Mouse (Mus musculus) cerebellum, adult 11-12 months (tissue): ENCODE data around the gene Fdx1l.
"Not testable (repeated sequence)": the region's sequence is repeated elsewhere in the genome, so short reads cannot be mapped to it uniquely, and the experiment has no call there.

Source experiments
- DNase-seq: peaks from one replicate; pipeline ENCODE4 v3.0.0; 2022

The Fdx1l gene

DNA sequence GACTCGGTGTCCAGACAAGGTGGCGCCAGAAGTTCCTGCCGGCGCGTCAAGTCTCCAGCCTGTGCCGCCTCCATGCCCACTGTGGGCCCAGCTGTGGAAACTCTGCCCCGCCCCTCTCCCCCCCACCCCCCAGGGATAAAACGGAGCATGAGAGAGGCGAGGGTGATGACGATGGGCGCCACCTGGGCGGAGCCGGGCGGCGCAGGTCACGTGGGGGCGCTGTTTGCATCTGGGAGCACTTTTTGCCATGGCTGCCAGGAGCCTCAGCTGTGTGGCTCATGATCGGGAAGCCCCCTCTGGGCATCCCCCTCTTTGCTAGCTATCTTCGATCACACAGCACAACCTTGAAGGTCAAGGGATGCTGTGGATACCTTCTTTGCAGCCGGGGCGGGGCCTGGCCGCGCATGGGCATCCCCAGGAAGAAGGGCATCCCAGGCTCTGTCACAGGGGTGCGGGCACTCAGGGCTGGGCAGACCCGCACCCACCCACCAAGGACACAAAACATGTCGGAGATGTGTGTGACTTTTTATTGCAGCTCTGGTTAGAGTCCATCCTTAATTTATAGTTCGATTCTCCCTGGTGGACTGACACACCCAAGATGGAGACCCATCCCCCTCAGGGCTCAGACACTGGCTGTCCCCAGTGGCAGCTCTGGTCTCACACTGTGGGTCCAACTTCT lies 6.3 kb downstream of the Fdx1l start, which contains the start of gene Zglp1:
TSS of gene Zglp1 (minus strand) at position 88 of the 679 bp plus-strand sequence.
- DNase-seq = no peak

- DNase-seq = no peak
Measured at GRCm38 (mm10) chr9:21062928-21063327, 10.5 kb downstream of the Fdx1l start.

GRCm38 (mm10) chr9:21051578-21051977 lies 21.8 kb downstream of the Fdx1l start:
- DNase-seq = no peak

- DNase-seq = no peak
Measured at GRCm38 (mm10) chr9:21045235-21045634, 28.2 kb downstream of the Fdx1l start.

DNA sequence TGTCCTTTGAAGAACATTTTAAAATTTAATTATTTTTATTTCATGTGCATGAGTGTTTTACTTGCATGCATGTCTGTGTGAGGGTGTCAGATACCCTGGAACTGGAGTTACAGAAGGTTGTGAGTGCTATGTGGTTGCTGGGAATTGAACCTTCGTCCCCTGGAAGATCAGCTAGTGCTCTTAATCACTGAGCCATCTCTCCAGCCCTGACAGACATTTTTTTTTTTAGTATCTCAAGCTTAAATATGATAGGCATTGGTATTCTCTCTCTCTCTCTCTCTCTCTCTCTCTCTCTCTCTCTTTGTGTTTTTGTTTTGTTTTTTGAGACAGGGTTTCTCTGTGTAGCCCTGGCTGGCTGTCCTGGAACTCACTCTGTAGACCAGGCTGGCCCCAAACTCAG lies 28.6 kb downstream of the Fdx1l start:
- DNase-seq = not testable (repeated sequence)

DNA sequence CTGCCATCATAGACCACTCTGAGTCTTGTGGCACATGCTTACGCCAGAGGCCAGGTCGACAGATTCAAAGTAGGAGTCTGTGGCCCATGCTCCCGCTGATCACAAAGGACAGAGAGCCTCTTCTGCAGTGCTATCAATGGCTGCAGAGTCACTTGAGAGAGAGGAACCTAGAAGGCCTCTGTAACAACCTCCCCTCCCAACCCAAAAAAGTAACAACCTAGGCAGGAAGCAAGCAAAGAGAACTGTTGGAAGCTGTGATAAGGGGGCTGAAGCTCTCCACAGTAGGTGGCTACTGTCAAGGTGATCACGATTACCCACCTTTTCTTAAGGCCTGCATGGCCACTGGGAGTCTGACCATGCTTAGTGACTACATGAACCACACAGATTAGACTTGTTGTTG lies 29.9 kb downstream of the Fdx1l start:
- DNase-seq = no peak

GRCm38 (mm10) chr9:21041308-21041707 lies 32.1 kb downstream of the Fdx1l start:
- DNase-seq = no peak

DNA sequence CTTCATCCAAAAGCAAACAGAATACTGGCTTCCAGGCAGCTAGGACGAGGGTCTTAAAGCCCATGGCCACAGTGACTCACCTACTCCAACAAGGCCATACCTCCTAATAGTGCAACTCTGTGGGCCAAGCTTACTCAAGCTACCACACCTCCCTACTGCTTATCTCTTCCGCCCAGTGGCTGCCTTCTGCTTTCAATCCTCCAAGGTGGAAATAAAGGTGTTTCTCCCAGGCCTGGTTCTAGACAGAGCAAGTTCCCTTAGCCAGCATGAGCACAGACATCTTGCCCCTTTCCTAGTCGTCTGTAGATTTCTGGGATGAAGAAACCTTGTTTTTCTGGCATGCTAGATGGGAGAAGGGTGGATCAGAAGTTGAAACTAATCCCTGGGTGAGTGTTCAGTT lies 33.6 kb downstream of the Fdx1l start:
- DNase-seq = no peak

- no peak for DNase-seq
Measured at GRCm38 (mm10) chr9:21037481-21037891, 35.9 kb downstream of the Fdx1l start.

DNA sequence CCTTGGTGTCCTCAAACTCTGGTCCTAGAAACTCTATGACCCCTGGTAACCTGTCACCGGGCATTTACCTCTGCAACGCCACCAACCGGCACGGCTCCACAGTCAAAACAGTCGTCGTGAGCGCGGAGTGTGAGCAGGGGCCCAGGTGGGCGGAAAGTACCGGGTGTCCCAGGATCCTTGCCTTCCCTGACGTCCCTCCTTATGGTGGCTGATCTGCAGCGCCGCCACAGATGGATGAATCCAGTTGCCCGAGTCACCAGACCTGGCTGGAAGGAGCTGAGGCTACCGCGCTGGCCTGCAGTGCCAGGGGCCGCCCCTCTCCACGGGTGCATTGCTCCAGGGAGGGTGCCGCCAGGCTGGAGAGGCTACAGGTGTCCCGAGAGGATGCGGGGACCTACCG lies 36.7 kb downstream of the Fdx1l start:
- DNase-seq = no peak

GRCm38 (mm10) chr9:21036161-21036560 lies 37.3 kb downstream of the Fdx1l start:
- DNase-seq = no peak

DNA sequence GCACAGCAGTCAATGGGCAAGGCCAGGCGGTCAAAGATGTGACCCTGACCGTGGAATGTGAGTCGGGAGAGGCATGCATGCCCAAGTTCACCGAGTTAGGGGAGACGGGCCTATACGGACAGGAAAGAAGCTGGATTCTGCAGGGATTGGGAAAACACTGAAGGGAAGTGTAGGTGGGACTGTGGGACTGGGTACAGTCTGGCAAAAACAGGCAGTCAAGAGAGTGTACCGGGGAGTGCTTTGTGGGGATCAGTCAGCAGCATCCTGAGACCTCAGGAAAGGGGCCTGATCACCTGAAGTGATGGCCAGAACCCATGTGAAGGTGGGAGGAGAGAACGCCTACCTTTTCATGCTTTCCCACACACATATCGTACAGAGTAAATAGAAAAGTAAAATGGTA lies 37.8 kb downstream of the Fdx1l start:
- no peak for DNase-seq

- no peak for DNase-seq
Measured at GRCm38 (mm10) chr9:21034481-21035085, 38.8 kb downstream of the Fdx1l start.

GRCm38 (mm10) chr9:21033136-21033535 lies 40.3 kb downstream of the Fdx1l start:
- no peak for DNase-seq

GRCm38 (mm10) chr9:21032491-21032890 lies 40.9 kb downstream of the Fdx1l start:
- DNase-seq = no peak

GRCm38 (mm10) chr9:21031896-21032351 lies 41.5 kb downstream of the Fdx1l start, which contains the start of gene Icam5:
TSS of gene Icam5 (plus strand) at chr9:21032073.
- no peak for DNase-seq

DNA sequence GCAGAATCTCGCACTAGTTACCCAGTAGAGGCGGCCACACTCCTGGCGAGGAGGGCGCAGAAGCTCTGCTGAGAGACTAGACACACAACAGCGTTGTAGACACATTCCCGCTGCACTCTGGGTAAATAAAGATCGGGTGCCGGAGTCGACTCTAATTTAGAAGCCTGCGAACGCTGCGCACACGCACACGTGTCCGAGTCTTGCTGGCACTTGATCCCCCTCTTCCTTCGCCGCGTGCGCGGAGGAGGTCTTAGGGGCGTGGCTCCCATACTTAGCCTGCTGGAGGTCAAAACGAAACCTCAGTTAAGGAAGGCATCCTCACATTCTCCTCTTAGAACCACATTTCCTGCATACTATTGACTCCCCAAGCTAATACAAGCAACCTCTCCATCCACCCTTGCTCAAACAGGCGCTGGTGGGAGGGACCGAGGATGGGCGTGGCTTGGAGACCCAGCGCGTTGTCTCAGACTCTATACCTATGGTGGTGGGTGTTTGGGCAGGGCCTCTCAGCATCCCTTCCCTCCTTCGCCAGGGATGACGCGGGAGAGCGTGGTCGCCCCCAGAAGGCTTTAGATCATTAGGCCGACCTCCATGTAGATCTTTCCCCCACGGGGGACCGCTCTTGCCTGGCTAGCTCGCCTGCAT lies 42.0 kb downstream of the Fdx1l start:
- DNase-seq = peak; percentile 39

GRCm38 (mm10) chr9:21030781-21031250 lies 42.6 kb downstream of the Fdx1l start:
- peak; percentile 73 for DNase-seq

- DNase-seq = no peak
Measured at GRCm38 (mm10) chr9:21030055-21030600, 43.3 kb downstream of the Fdx1l start.

DNA sequence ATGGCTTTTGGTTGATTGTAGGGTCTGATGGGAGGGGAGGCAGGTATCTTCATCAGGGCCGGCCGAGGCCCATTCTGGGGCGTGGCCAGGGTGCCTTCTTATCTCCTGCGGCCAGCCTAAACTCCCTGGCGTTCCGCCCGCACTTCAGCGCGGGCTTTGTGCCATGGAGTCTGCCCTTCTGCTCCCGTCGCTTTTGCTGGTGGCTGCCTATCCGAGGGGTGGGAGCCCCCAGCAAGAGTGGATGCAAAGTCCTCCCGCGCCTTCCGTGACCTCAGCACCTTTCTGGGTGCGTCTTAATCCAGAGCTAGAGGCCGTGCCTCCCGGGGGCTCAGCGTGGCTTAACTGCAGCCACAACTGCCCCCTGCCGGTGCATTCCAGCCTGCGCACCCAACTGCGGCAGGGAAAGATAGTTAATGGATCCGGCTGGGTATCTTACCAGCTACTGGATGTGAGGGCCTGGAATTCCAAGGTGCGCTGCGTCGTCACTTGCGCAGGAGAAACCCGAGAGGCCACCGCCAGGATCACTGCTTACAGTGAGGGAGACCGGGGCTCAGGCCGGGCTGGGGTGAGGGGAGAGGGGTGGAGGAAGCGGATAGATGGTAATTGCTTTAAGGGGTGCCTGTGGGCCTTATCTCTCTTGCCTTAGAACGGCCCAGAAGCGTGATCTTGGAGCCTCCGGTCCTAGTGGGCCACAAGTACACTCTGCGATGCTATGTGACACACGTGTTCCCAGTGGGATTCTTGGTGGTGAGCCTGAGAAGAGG lies 43.9 kb downstream of the Fdx1l start, which contains the start of gene Icam4:
TSS of gene Icam4 (plus strand) at position 83 of the 764 bp plus-strand sequence.
- peak; percentile 46 for DNase-seq

DNA sequence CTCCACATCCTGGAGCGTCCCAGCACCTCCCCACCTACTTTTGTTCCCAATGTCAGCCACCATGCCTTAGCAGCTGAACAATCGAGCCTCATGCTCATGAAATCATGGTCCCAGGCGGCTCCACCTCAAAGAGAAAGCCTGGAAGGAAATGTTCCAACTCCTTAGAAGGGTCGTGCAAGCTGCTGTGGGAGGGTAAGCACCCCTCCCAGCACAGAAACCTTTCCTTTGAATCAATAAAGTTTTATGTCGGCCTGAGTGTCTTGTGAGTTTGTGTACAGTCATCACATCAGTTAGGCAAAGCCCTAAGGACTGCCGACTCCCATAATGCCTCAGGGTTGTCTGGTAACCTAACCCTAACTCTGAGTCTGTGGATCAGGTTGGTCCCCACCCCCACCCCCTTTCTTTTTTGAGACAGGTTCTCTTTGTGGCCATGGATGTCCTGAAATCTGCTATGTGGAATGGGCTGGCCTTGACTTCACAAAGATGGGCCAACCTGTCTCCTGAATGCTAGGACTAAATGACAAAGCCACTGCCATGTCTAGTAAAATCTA lies 44.8 kb downstream of the Fdx1l start:
- DNase-seq = no peak

GRCm38 (mm10) chr9:21027774-21028290 lies 45.6 kb downstream of the Fdx1l start:
- no peak for DNase-seq
